Mouse (Mus musculus) natural killer cell, adult 2 months (primary cell): ENCODE results near the gene Gm20388.
"Not testable (repeated sequence)": the region's sequence is repeated elsewhere in the genome, so short reads cannot be mapped to it uniquely, and the experiment has no call there.

Experiments used
- DNase-seq, 2 experiments: peaks; one replicate each; pipeline ENCODE4 v3.0.0; 2022; ENCODE audit warnings: low spot score in 2 of 2

Gene Gm20388

DNA sequence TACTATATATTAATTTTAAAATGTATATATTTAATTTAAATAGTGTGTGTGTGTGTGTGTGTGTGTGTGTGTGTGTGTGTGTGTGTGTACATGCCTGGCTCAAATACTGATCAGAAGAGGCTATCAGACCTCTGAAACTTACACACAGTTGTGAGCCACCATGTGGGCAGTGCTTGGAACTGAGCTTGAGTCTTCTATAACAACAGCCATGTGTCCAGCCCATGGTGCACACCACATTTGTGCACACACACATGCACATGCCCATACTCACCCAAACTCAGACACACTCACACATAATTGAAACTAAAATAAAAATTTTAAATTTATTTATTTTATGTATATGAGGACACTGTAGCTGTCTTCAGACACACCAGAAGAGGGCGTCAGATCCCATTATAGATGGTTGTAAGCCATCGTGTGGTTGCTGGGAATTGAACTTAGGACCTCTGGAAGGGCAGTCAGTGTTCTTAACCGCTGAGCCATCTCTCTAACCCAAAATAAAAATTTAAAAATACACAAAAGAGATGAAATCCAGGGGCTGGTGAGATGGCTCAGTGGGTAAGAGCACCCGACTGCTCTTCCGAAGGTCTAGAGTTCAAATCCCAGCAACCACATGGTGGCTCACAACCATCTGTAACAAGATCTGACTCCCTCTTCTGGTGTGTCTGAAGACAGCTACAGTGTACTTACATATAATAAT, 3504.5 kb downstream of the Gm20388 start:
- not testable (repeated sequence) for DNase-seq

DNA sequence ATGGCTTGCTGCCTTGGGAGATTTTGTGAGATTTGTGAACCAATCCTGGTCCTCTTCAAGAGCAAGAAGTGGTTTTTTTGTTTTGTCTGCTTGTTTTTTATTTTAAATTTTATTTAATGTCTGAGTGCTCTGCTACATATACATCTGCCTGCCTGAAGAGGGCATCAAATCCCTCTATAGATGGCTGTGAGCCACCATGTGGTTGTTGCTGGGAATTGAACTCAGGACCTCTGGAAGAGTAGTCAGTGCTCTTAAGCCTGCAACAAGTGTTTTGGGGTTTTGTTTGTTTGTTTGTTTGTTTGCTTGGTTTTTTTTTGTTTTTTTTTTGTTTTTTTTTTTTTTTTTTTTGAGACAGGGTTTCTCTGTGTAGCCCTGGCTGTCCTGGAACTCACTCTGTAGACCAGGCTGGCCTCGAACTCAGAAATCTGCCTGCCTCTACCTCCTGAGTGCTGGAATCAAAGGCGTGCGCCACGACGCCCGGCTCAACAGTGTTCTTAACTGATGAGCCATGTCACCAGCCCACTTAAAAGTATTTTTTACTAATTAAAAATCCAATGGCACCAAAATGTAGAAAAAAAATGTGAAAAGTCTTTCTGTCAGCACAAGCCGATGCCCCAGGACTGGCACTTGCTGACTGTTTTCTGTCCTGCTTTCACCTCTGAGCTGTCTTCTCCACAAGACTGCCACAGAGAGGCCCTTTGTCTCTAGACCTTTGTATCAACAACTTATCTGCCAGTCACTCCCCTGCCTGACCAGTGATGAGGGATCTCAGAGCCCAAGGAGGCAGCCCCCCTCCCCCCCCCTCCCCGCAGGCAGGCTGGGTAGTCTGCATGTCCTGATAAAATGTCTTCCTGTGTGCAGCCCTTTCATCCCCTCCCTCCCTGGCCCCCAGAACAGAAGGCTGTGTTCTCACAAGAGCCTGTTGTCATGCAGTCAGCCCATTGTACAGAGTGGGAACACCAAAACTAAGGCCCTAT, 3505.6 kb downstream of the Gm20388 start:
- peak in 1 of 2 experiments; percentile 36 for DNase-seq

DNA sequence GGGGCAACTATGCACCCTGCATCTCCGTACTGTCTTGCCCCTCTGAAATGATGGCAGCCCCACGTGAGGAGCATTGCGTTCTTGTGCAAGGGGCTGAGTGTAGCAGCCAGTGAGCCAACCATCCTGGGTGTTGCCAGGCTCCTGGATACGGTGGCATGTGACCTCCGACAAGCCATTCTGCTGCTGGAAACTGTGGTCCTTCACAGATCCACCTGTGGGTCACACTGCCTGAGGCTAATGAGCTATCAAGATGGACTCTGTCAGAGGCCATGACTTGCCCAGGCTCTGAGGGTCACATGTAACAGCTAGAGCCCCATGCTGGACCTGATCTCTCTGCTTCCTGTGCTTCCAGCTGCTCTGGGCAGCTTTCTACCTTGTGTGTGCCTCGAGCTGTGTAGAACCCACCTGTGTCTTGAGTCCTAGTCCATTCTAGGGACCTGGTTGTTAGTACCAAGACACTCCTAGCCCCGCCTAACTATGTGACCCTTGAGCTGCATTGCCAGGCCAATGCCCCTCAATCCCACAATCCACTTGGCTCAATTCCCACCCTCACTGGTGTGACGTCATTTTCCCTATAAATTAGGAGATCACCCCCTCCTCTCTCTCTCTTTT, 3506.4 kb downstream of the Gm20388 start:
- no peak for DNase-seq

DNA sequence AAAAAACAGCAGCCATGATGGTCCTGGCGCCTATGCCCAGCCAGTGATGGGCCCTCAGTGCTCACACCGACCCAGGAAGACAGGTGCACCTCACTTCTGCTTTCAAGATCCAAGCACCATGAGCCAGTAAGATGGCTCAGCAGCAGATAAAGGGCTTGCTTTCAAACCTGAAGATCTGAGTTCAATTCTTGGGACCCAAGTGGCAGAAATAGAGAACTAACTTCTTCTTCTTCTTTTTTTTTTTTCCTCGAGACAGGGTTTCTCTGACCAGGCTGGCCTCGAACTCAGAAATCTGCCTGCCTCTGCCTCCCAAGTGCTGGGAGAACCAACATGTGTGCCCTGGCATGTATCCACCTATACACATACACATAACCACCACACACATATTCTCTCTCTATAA, 3509.1 kb downstream of the Gm20388 start:
- DNase-seq: no peak

DNA sequence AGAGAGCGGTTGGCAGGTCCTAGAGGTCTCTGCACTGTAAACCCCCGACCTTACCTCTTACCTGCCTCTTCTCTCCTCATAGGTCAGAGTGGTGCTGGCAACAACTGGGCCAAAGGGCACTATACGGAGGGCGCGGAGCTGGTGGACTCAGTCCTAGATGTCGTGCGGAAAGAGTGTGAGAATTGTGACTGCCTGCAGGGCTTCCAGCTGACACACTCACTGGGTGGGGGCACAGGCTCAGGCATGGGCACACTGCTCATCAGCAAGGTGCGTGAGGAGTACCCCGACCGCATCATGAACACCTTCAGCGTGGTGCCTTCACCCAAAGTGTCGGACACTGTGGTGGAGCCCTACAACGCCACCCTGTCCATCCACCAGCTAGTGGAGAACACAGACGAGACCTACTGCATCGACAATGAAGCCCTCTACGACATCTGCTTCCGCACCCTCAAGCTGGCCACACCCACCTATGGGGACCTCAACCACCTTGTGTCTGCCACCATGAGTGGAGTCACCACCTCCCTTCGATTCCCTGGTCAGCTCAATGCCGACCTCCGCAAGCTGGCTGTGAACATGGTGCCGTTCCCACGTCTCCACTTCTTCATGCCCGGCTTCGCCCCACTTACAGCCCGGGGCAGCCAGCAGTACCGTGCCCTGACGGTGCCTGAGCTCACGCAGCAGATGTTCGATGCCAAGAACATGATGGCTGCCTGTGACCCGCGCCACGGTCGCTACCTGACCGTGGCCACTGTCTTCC, 3510.1 kb downstream of the Gm20388 start:
- no peak for DNase-seq

DNA sequence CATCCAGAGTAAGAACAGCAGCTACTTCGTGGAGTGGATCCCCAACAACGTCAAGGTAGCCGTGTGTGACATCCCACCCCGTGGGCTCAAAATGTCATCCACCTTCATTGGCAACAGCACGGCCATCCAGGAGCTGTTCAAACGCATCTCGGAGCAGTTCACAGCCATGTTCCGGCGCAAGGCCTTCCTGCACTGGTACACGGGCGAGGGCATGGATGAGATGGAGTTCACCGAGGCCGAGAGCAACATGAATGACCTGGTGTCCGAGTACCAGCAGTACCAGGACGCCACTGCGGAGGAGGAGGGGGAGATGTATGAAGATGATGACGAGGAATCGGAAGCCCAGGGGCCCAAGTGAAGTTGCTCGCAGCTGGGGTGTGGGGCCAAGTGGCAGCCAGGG, 3510.7 kb downstream of the Gm20388 start:
- DNase-seq: no peak

DNA sequence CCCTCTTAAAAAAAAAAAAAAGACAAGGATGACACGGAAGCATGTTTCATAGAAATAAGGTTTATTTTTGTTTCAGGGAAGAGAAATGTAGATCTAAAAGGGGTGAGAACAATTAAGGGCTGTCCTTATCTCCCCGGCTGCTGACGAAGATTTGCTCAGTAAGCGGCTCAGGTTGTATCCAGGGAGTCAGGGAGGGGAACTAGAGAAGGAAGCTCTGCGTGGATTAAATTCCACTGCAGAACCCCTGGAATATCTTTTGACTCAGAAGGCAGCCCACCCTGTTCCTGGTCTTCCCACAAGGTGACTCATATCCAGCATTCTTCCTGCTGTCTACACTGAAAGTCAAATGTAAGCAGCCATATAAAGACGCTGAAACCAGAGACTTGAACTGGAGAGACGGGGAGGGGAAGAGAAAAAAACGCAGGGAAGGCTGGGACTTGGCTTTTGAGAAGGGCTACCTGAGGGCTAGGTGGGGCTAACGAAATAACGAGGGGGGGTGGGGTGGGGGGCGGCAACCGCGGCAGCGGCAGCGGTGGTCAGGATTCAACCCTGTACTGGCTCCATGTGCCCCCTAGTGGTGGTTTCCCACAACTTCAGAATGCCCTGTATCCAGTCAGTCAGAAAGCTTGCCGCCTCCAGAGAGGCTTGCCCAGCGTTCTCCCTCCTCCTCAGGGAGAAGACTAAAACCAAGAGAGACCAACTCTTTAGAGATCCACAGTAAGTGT, 3511.6 kb downstream of the Gm20388 start:
- DNase-seq: peak; percentile 39 to 58

DNA sequence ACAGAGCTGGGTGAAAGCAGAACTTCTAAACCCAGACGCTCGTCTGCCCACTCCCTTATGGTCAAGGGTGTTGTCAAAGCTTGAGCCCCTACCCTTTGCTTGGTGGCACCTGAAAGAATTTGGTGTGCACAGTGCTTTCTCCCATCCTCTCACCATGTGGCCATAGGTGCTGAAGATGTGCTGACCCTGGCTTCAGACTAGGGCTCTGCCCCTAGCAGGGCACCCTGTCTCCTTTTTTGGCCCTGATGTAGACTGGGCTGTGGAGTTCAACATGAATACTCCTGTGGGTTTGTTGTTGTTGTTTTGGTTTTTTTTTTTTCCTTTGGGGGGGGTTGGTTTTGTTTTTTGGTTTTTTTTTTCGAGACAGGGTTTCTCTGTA, 3512.1 kb downstream of the Gm20388 start:
- no peak for DNase-seq

DNA sequence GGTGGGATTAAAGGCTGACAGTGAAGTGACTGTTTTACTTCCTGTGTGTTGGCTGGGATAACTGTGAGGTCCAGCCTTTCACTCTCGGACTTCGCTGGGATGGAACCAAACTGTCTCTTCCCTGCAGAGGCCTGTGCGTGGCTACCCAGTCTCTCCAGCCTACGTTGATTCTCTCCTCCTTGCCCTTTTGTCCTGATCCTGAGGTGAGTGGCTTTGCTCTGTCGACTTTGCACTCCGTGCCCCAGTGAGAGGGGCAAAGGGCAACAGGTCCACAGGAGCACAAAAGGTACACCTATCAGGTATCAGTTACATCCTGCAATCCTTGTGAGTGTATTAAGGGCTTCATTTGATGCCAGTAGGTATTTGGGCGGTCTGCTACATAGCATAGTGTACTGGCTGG, 3512.8 kb downstream of the Gm20388 start, which contains the start of gene Def8:
TSS of gene Def8 (plus strand) at position 87 of the 400 bp plus-strand sequence.
- DNase-seq: no peak

DNA sequence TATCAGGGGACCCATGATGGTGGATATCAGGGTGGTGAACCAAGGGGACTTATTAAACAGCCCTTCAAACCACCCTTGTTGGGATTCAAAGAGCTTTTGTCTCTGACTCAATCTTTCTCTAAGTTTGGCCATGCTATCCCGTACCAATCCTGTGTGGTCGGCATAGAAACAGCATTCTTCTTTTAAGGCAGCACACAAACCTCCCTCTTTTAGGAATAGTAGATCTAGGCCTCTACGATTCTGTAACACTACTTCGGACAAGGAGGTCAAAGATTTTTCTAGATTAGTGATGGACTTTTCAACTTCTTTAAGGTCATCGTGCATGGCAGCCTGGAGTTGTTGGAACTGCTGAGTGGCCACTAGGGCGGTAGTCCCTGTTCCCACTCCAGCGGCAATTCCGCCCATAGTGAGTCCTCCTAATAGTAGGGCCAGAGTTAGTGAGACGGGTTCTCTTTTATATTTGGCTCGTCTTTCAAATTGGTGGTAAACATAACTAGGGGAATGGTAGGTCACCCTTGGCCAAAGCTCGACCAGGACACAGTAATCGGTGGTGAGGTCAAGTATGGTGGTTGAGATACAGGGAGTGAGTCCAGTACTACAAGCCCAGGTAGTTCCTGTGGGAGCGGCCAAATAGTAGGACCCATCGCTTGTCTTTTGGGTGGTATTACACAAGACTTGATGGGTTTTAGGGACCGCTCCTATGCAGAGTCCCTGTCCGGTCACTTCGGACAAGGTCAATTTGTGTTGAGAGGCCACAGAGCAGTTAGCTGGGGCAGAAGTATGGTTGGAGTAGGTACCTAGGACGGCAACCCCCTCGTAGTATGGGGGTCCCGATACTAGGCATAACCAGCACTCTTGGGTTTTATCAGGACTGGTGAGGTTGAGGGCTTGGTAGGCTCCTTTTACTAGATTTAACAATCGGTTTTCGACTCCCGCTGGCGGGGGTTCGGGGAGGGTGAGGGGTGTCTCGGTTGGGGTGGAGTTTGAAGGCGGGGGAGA, 3516.2 kb downstream of the Gm20388 start:
- no peak for DNase-seq

DNA sequence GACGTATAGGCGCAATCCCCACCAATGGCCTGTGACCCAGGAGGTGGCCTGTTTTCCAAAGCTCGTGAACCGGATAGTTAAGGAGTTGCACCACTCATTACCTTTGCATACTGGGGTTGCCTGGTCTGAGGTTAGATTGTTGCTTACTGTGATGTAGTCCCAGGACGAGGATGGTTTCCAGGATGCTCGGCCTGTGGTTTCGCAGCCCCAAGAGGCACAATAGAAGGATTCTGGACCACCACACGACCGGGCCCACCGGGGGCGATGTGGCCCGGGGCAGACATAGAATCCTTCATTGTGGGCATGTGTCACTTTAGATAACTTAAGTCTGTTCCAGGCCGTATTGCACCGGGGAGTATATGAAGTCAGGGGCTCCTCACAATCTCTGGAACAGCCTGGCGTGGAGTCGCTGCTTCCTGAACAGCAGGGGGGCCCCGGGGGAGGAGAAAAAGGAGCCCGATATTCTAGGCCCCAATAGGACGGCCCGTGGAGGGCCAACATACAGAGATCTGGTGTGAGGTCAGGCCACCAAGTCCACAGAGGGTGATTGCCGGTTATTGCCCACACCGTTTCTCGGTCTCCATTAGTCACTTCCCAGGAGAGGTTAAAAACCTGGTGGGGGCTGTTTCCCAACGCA, 3517.1 kb downstream of the Gm20388 start:
- no peak for DNase-seq

DNA sequence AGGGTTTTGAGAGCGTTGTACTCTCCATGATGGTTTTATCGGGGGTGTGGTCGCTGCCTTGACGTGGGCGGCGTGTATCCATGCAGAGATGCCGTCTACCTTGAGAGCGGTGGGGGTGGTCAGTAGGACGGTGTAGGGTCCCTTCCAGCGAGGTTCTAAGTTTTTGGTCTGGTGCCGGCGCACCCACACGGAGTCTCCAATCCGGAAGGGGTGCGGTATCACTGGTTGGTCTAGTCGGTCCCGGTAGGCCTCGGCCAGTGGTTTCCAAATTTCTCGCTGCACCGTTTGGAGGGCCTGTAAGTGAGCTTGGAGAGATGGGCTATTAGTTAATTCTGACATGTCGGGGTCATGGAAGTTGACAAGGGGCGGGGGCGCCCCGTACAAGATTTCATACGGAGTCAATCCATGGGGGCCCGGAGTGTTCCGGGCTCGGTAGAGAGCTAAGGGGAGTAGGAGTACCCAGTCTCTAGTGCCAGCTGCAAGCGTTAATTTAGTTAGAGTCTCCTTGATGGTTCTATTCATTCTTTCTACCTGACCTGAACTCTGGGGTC, 3517.8 kb downstream of the Gm20388 start:
- no peak for DNase-seq

DNA sequence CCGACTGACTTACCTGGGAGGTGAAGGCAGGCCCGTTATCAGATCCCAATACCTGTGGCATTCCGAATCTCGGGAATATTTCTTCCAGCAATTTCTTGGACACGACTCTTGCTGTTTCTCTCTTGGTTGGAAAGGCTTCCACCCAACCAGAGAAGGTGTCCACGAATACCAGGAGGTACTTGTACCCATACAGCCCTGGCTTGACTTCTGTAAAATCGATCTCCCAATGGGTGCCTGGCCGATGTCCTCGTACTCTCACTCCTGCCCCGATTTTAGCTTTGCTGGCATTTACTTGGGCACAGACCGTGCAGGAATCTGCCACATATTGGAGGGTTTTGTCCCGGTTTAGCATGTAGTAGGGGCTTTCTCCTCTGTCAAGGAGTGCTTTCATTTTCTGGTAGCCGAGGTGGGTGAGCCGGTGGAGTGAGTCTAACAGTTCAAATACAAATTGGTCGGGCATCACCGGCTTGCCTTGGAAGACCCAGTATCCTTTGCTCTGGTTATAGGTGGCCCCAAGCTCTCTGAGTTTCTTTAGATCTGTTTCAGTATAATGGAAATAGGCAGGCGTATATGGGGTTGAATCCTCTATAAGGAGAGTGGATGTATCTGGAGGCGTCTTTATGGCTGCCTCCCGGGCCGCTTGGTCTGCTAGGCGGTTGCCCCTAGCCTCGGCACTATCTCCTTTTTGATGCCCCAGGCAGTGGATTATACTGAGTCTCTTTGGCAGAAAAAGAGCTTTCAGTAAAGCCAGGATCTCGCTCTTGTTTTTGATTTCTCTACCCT, 3518.5 kb downstream of the Gm20388 start:
- DNase-seq: no peak

DNA sequence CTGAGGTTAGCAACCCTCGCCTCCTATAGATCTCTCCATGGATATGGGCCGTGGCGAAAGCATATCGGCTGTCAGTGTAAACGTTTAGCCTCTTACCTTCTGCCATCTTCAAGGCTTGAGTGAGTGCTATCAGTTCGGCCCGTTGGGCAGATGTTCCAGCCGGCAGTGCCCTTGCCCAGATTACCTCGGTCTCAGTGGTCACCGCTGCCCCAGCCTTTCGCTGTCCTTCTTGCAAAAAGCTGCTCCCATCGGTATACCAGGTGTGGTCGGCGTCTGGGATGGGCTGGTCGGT, 3519.0 kb downstream of the Gm20388 start:
- not testable (repeated sequence) for DNase-seq

DNA sequence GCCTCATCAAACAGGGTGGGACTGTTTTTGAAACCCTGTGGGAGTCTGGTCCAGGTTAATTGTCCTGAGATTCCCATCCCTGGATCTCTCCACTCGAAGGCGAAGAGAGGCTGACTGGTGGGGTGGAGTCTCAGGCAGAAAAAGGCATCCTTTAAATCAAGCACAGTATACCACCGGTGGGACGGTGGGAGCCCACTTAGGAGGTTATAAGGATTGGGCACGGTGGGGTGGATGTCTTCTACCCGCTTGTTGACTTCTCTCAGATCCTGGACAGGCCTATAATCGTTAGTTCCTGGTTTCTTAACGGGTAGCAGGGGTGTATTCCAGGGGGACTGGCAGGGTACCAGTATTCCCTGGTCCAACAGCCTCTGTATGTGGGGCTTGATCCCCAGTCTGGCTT, 3520.3 kb downstream of the Gm20388 start:
- not testable (repeated sequence) for DNase-seq

DNA sequence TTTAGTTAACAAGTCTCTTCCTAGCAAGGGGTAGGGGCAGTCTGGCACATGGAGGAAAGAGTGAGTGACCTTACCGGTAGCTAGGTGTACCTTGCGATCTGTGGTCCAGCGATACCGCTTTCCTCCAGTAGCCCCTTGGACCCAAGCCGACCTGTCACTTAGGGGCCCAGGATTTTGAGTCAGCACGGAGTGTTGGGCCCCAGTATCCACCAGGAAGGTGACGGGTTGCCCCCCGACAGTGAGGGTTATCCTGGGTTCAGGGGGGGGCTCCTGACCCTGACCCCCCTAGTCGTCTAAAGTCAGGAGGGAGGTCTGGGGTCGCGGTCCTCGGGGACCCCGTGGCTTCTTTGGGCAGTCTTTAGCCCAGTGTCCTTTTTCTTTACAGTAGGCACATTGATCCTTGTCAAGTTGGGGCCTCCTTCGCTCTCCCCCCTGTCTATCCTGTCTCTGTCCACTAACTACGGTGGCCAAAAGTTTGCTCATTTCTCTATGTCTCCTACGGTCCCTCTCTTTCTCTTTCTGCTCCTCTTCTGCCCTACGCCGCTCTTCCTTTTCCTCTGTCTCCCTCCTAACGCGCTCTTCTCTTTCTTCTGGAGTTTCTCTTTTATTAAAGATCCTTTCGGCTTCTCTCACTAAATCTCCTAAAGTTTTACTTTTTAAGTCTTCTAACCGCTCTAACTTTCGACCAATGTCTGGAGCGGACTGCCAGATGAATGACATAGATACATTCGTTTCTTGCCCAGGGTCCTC, 3521.2 kb downstream of the Gm20388 start:
- DNase-seq: no peak

DNA sequence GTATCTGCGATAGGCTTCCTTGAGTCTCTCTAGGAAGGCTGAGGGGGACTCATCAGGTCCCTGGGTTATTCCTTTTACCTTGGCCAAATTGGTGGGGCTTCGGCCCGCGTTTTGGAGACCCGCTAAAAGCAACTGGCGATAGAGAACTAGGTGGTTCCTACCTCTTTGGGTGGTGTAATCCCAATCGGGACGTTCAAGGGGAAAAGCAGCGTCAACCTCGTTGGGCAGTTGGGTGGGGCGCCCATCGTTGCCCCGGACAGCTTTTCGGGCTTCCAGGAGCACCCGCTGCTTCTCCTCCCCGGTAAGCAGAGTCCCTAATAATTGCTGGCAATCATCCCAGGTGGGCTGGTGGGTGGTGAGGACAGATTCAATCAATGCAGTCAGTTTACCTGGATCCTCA, 3521.7 kb downstream of the Gm20388 start:
- no peak for DNase-seq
